ENCODE assay signal across 9 mouse cellular contexts in genomic region chr5:124438746-124439145, GRCm38 (mm10). TPM values are rescaled to one million over a fixed set of nuclear protein-coding genes. Genes with fewer than 3 reads are reported as not detected.
DNase-seq lines count a peak whose midpoint lies in the region; ATAC-seq and TF ChIP-seq lines count a peak whose summit lies in the region.
"Had no signal": no experiment of that assay in that cellular context is flagged by ENCODE, and none has a peak within 500 bp of the region (broad histone marks: within the 10 kb centered on the region; RNA-seq: fewer than 3 reads in every experiment).

No protein-coding gene starts in this region.

- H3K27ac ChIP-seq in forebrain, embryonic 10.5 days, result peak overlapping the region; percentile 95
- no peak overlapping the region for H3K27ac ChIP-seq in forebrain, postnatal 0 days (ENCODE audit: low read depth, low read length)
- H3K27ac ChIP-seq in lung, embryonic 15.5 days, result peak overlapping the region; percentile 92
- no peak overlapping the region for H3K27ac ChIP-seq in limb, embryonic 14.5 days (replicated peaks; ENCODE audit: low read depth, low read length)
- H3K27ac ChIP-seq in stomach, embryonic 14.5 days (ENCODE audit: low read length), result peak overlapping the region; percentile 71

- peaks cover 19% of the 10 kb centered on the region for H3K4me1 ChIP-seq in forebrain, embryonic 10.5 days
- H3K4me1 ChIP-seq in forebrain, postnatal 0 days (ENCODE audit: insufficient read depth), result peaks cover 5% of the 10 kb centered on the region; the same call in 1 of the 2 replicates
- H3K4me1 ChIP-seq in lung, embryonic 15.5 days, result peaks cover 11% of the 10 kb centered on the region
- H3K4me1 ChIP-seq in limb, embryonic 14.5 days (ENCODE audit: control insufficient read depth, insufficient read depth, low read length), result 0 out of 2 replicates have a peak, but pooled peaks cover 7% of the 10 kb centered on the region
- H3K4me1 ChIP-seq in stomach, embryonic 14.5 days (ENCODE audit: control insufficient read depth, insufficient read depth, low read length), result no peaks in the 10 kb centered on the region

- TF ChIP-seq POLR2A in limb, embryonic 14.5 days (IDR thresholded peaks at IDR 0.05; ENCODE audit: borderline replicate concordance, extremely low read depth, insufficient read depth, insufficient read length), result no peak

- peaks cover 9% of the 10 kb centered on the region for H3K36me3 ChIP-seq in forebrain, embryonic 10.5 days (replicated peaks)
- no peaks in the 10 kb centered on the region for H3K36me3 ChIP-seq in forebrain, postnatal 0 days (ENCODE audit: insufficient read depth)
- no peaks in the 10 kb centered on the region for H3K36me3 ChIP-seq in lung, embryonic 15.5 days
- H3K36me3 ChIP-seq in limb, embryonic 14.5 days (ENCODE audit: control insufficient read depth, insufficient read depth, low read length), result no peaks in the 10 kb centered on the region
- H3K36me3 ChIP-seq in stomach, embryonic 14.5 days (ENCODE audit: control insufficient read depth, insufficient read depth, low read length), result no peaks in the 10 kb centered on the region

- H3K27me3 ChIP-seq in forebrain, embryonic 10.5 days (ENCODE audit: poor library complexity, severe bottlenecking), result no peaks in the 10 kb centered on the region
- H3K27me3 ChIP-seq in forebrain, postnatal 0 days (ENCODE audit: insufficient read depth, low read length), result no peaks in the 10 kb centered on the region
- H3K27me3 ChIP-seq in lung, embryonic 15.5 days, result no peaks in the 10 kb centered on the region
- no peaks in the 10 kb centered on the region for H3K27me3 ChIP-seq in limb, embryonic 14.5 days (ENCODE audit: control insufficient read depth, insufficient read depth, low read length)
- H3K27me3 ChIP-seq in stomach, embryonic 14.5 days (ENCODE audit: control insufficient read depth, insufficient read depth, low read length), result no peaks in the 10 kb centered on the region

- no peak overlapping the region for H3K4me2 ChIP-seq in forebrain, postnatal 0 days (ENCODE audit: low read depth)
- peak overlapping the region; percentile 96 for H3K4me2 ChIP-seq in lung, embryonic 15.5 days
- peak overlapping the region; percentile 81; the same call in 1 of the 2 replicates for H3K4me2 ChIP-seq in limb, embryonic 14.5 days (replicated peaks; ENCODE audit: low read depth, low read length, severe bottlenecking)
- H3K4me2 ChIP-seq in stomach, embryonic 14.5 days (replicated peaks; ENCODE audit: low read depth, low read length), result peak overlapping the region; percentile 96

- WGBS in forebrain, embryonic 10.5 days, result 66% methylated on average over 5 of the region's 5 CpGs
- 68% methylated on average over 5 of the region's 5 CpGs for WGBS in forebrain, postnatal 0 days
- WGBS in lung, embryonic 15.5 days, result 61% methylated on average over 5 of the region's 5 CpGs
- 72% methylated on average over 5 of the region's 5 CpGs for whole genome bisulfite sequencing in limb, embryonic 14.5 days
- WGBS in stomach, embryonic 14.5 days, result 60% methylated on average over 5 of the region's 5 CpGs

- peak overlapping the region; percentile 77 for H3K4me3 ChIP-seq in forebrain, embryonic 10.5 days
- H3K4me3 ChIP-seq in forebrain, postnatal 0 days (ENCODE audit: low read depth, low read length), result no peak overlapping the region
- peak overlapping the region; percentile 67; the same call in 1 of the 2 replicates for H3K4me3 ChIP-seq in lung, embryonic 15.5 days
- peak overlapping the region; percentile 73 for H3K4me3 ChIP-seq in limb, embryonic 14.5 days (replicated peaks; ENCODE audit: low read length)
- H3K4me3 ChIP-seq in stomach, embryonic 14.5 days (ENCODE audit: low read depth, low read length), result no peak overlapping the region

- TF ChIP-seq CTCF in forebrain, postnatal 0 days (IDR thresholded peaks at IDR 0.05; ENCODE audit: low read depth), result no peak

- H3K9me3 ChIP-seq in forebrain, embryonic 10.5 days, result no peaks in the 10 kb centered on the region
- no peaks in the 10 kb centered on the region for H3K9me3 ChIP-seq in forebrain, postnatal 0 days (ENCODE audit: low read length)
- H3K9me3 ChIP-seq in lung, embryonic 15.5 days, result no peaks in the 10 kb centered on the region
- H3K9me3 ChIP-seq in limb, embryonic 14.5 days (ENCODE audit: control insufficient read depth, low read length), result no peaks in the 10 kb centered on the region
- H3K9me3 ChIP-seq in stomach, embryonic 14.5 days (ENCODE audit: control insufficient read depth, low read depth, low read length), result no peaks in the 10 kb centered on the region

- no peak overlapping the region for H3K9ac ChIP-seq in forebrain, postnatal 0 days
- H3K9ac ChIP-seq in lung, embryonic 15.5 days, result no peak overlapping the region
- H3K9ac ChIP-seq in limb, embryonic 14.5 days (ENCODE audit: low read depth, low read length, severe bottlenecking), result no peak overlapping the region
- no peak overlapping the region for H3K9ac ChIP-seq in stomach, embryonic 14.5 days (replicated peaks; ENCODE audit: low read depth, low read length)

- ATAC-seq in forebrain, postnatal 0 days, result no peak
- no peak for ATAC-seq in lung, embryonic 15.5 days (ENCODE audit: borderline replicate concordance, extremely low read depth, low FRiP score, low TSS enrichment)
- ATAC-seq in limb, embryonic 14.5 days (ENCODE audit: low FRiP score, low read depth), result no peak
- ATAC-seq in stomach, embryonic 14.5 days (ENCODE audit: insufficient number of reproducible peaks, insufficient read depth, low FRiP score, low read depth), result no peak

- no peak for DNase-seq in forebrain, embryonic 10.5 days (ENCODE audit: extremely low spot score, low spot score)
- no peak for DNase-seq in forebrain, postnatal 0 days
- no peak for DNase-seq in lung, adult 18-20 months
- DNase-seq in limb, embryonic 14.5 days (ENCODE audit: low spot score), result no peak
- no peak for DNase-seq in retina, postnatal 1 day
- DNase-seq in thymus, postnatal 14 days, result no peak
- DNase-seq: adrenal gland, postnatal 25 days had no signal

RNA-seq across cellular contexts. Expression of gene Kmt5a, which starts 1.0 kb away (rescaled TPM):
- polyA plus RNA-seq in forebrain, embryonic 10.5 days (2016; fragmentation: Nextera tagmentation; extraction: Ambion mirVana), result 41.0 and 41.6 TPM in 2 replicates
- 43.4 and 45.0 TPM in 2 replicates for total RNA-seq in forebrain, postnatal 0 days (2014; rRNA removed)
- polyA plus RNA-seq in forebrain, postnatal 0 days (2015; fragmentation: Nextera tagmentation; extraction: Ambion mirVana), result 21.2 and 23.6 TPM in 2 replicates
- polyA plus RNA-seq in lung, embryonic 15.5 days (2015; fragmentation: Nextera tagmentation; extraction: Ambion mirVana), result 59.8 and 61.3 TPM in 2 replicates
- 96.7 and 101 TPM in 2 replicates for polyA plus RNA-seq in limb, embryonic 14.5 days (2012; rRNA removed)
- 70.9 and 91.4 TPM in 2 replicates for polyA plus RNA-seq in limb, embryonic 14.5 days (2014; fragmentation: Nextera tagmentation; extraction: Ambion mirVana)
- polyA plus RNA-seq in stomach, embryonic 14.5 days (2014; fragmentation: Nextera tagmentation; extraction: Ambion mirVana), result 52.9 and 59.8 TPM in 2 replicates

RNA-seq across cellular contexts. Expression of gene Sbno1, which starts 12.9 kb away (rescaled TPM):
- polyA plus RNA-seq in forebrain, embryonic 10.5 days (2016; fragmentation: Nextera tagmentation; extraction: Ambion mirVana), result 85.7 and 88.3 TPM in 2 replicates
- 41.7 and 52.1 TPM in 2 replicates for total RNA-seq in forebrain, postnatal 0 days (2014; rRNA removed)
- polyA plus RNA-seq in forebrain, postnatal 0 days (2015; fragmentation: Nextera tagmentation; extraction: Ambion mirVana), result 44.1 and 70.4 TPM in 2 replicates
- 74.7 and 80.3 TPM in 2 replicates for polyA plus RNA-seq in lung, embryonic 15.5 days (2015; fragmentation: Nextera tagmentation; extraction: Ambion mirVana)
- polyA plus RNA-seq in limb, embryonic 14.5 days (2012; rRNA removed), result 43.0 and 45.9 TPM in 2 replicates
- polyA plus RNA-seq in limb, embryonic 14.5 days (2014; fragmentation: Nextera tagmentation; extraction: Ambion mirVana), result 65.1 and 76.3 TPM in 2 replicates
- 95.3 and 104 TPM in 2 replicates for polyA plus RNA-seq in stomach, embryonic 14.5 days (2014; fragmentation: Nextera tagmentation; extraction: Ambion mirVana)

RNA-seq across cellular contexts. Expression of gene Rilpl2, which starts 39.4 kb away (rescaled TPM):
- 22.7 and 24.2 TPM in 2 replicates for polyA plus RNA-seq in forebrain, embryonic 10.5 days (2016; fragmentation: Nextera tagmentation; extraction: Ambion mirVana)
- total RNA-seq in forebrain, postnatal 0 days (2014; rRNA removed), result 37.9 and 38.2 TPM in 2 replicates
- 39.4 and 41.2 TPM in 2 replicates for polyA plus RNA-seq in forebrain, postnatal 0 days (2015; fragmentation: Nextera tagmentation; extraction: Ambion mirVana)
- 31.4 and 31.7 TPM in 2 replicates for polyA plus RNA-seq in lung, embryonic 15.5 days (2015; fragmentation: Nextera tagmentation; extraction: Ambion mirVana)
- 34.7 and 36.3 TPM in 2 replicates for polyA plus RNA-seq in limb, embryonic 14.5 days (2012; rRNA removed)
- polyA plus RNA-seq in limb, embryonic 14.5 days (2014; fragmentation: Nextera tagmentation; extraction: Ambion mirVana), result 36.9 and 39.2 TPM in 2 replicates
- polyA plus RNA-seq in stomach, embryonic 14.5 days (2014; fragmentation: Nextera tagmentation; extraction: Ambion mirVana), result 30.6 and 31.7 TPM in 2 replicates

RNA-seq across cellular contexts. Expression of gene Snrnp35, which starts 44.2 kb away (rescaled TPM):
- polyA plus RNA-seq in forebrain, embryonic 10.5 days (2016; fragmentation: Nextera tagmentation; extraction: Ambion mirVana), result 35.8 and 37.2 TPM in 2 replicates
- total RNA-seq in forebrain, postnatal 0 days (2014; rRNA removed), result 15.9 and 16.0 TPM in 2 replicates
- 16.6 and 17.7 TPM in 2 replicates for polyA plus RNA-seq in forebrain, postnatal 0 days (2015; fragmentation: Nextera tagmentation; extraction: Ambion mirVana)
- polyA plus RNA-seq in lung, embryonic 15.5 days (2015; fragmentation: Nextera tagmentation; extraction: Ambion mirVana), result 25.3 and 26.5 TPM in 2 replicates
- 8.1 and 17.1 TPM in 2 replicates for polyA plus RNA-seq in limb, embryonic 14.5 days (2012; rRNA removed)
- polyA plus RNA-seq in limb, embryonic 14.5 days (2014; fragmentation: Nextera tagmentation; extraction: Ambion mirVana), result 10.7 and 12.2 TPM in 2 replicates
- polyA plus RNA-seq in stomach, embryonic 14.5 days (2014; fragmentation: Nextera tagmentation; extraction: Ambion mirVana), result 11.5 and 14.2 TPM in 2 replicates

Comparison
In these comparisons a context has a peak if more than half of its experiments do, and no peak if none do; other contexts are left out.
1. H3K27ac ChIP-seq: peak in forebrain, embryonic 10.5 days (single experiment), lung, embryonic 15.5 days (single experiment) and stomach, embryonic 14.5 days (single experiment); none in forebrain, postnatal 0 days (single experiment) and limb, embryonic 14.5 days (single experiment).
2. H3K4me3 ChIP-seq: peak in forebrain, embryonic 10.5 days (single experiment), lung, embryonic 15.5 days (single experiment) and limb, embryonic 14.5 days (single experiment); none in forebrain, postnatal 0 days (single experiment) and stomach, embryonic 14.5 days (single experiment).